Mouse (Mus musculus): Measurements from ENCODE around the gene Nrxn3.

The Nrxn3 gene

GRCm38 (mm10) chr12:89049279-89049678 is 326.6 kb downstream of the Nrxn3 start:
- no peak for DNase-seq (ENCODE audit: low spot score in 2 of 2)

DNA sequence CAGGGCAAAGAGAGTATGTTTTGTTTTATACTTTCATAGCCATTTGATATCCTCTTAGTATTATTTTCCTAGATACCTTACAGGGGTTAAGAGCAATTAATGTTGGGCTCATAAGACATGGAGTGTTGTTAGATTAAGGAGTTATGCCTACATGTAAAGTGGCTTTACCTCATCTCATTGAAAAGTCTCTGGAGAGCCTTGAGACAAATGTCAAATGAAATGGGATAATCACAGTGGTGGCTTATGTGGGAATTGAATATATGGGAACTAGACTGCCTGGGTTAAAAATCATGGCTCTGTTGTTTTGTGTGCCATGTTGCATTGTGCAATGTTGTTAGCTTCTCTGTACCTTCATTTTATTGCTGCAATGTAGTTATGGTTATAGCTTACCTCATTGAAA is 327.0 kb downstream of the Nrxn3 start:
- no peak for DNase-seq (ENCODE audit: low spot score in 2 of 2)

DNA sequence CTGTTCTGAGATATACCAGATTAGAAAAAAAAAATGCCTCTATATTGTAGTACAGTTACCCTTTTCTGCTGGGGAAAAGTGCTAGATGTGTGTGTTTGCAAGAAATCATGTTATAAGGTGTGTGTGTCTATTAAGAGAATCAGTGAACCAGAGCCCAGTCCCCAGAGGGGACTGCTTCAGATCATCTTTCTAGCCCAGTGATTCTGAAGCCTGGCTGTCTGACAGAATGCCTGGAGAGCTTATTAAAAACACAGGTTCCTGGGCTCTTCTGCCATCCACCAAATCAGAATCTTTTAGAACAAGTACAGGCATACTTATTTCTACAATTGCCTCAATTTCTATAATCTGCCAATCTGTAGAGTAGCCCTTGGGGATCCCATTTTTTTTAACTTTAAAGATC is 349.8 kb downstream of the Nrxn3 start:
- no peak for DNase-seq (ENCODE audit: low spot score in 2 of 2)

GRCm38 (mm10) chr12:89073167-89073743 is 350.6 kb downstream of the Nrxn3 start:
- no peak for DNase-seq (ENCODE audit: low spot score in 2 of 2)

DNA sequence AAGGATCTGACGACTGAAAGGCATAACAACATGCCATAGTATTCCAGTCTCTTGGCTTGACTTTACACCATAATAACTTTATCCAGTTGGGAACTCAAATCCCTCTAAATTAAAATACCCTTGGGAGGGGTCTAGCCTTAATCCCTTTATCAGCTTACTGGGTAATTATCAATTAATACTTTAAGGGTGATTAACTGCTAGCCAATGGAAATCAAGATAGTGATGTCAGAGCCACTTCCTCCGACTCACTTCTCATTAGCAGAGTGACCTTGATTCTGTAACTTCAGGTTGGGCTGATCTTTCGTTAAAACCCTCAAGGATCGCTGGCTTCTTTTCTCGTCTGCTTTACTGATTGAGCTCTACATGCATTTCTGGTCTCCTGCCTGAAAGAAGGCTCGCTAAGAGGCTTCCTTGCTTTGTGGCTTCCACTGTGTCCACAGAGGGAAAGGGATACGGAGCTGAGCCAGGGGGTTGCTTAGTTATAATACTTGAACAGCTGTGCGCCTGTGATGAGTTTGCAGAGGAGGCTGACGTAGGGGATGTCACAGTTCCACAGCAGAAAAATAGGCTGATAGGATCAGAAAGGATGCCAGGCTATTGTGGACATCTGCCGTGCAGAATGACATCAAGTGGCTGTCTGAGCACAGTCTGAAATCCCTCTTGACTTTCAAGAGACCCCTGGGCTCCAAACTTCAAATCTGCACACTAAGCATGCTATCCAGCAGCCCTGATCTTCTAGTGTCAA is 352.0 kb downstream of the Nrxn3 start:
- no peak for DNase-seq (ENCODE audit: low spot score in 2 of 2)

- peak in 1 of 2 experiments; percentile 30 for DNase-seq (ENCODE audit: low spot score in 2 of 2)
Measured at GRCm38 (mm10) chr12:89093806-89094479, 371.3 kb downstream of the Nrxn3 start.

- no peak for DNase-seq (ENCODE audit: low spot score in 2 of 2)
Measured at GRCm38 (mm10) chr12:89097561-89097960, 374.9 kb downstream of the Nrxn3 start.

DNA sequence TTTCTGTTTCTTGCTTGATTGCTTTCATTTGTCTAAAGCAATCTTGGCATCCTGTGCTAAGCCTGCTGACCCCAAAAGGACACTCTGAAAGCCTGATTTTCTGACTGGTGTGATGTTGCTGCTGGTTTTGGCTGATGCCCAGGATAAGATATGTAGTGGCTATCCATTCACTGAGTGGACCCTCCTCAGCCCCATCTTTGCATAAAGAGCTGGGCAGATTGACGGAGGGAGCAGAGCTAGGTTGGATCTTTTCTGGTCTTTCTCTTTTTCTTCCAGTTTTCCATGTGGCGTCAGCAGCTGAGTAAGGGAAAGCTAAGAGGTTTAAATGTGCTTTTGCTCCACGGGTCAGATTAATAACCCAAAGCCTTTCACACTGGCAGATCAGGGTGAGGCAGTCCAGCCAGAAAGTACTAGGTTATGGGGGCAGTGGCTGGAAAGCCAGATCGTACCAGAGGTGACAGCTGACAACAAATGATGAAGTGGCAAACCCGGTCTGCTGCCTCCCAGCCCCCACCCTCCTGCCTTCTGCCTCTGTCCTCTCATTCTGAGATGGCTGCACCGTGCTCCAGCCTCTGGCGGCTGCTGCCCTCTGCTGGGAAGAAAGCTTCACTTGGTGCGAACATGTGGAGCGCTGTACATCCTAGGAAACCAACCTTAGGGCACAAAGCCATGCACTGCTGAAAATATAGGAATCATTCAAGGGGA is 383.5 kb downstream of the Nrxn3 start:
- peak; percentile 75 for DNase-seq (ENCODE audit: low spot score in 2 of 2)

- DNase-seq (ENCODE audit: low spot score in 2 of 2) = no peak
Measured at GRCm38 (mm10) chr12:89106881-89107584, 384.4 kb downstream of the Nrxn3 start.

GRCm38 (mm10) chr12:89109779-89110335 is 387.2 kb downstream of the Nrxn3 start:
- no peak for DNase-seq (ENCODE audit: low spot score in 2 of 2)

DNA sequence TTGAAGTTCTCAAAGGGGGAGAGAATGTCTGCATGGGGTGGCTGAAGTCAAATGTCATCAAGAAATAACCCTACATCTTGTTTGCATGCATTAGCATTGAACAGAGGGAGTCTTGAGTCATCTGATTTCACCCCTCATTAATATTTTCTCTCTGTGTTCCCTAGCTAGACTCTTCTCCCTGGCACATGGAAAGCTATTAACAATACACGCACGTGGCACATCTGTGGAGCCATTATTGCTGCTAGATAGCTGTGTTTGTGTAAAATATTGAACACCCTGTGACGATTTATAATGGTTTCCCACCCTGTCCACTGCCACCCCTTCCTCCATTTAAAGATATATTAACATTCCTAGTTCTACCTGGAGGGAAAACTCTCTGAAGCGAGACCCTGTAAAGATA is 405.9 kb downstream of the Nrxn3 start:
- DNase-seq (ENCODE audit: low spot score in 2 of 2) = no peak

- DNase-seq (ENCODE audit: low spot score in 2 of 2) = peak; percentile 32 to 49
Measured at GRCm38 (mm10) chr12:89129139-89129907, 406.6 kb downstream of the Nrxn3 start.

DNA sequence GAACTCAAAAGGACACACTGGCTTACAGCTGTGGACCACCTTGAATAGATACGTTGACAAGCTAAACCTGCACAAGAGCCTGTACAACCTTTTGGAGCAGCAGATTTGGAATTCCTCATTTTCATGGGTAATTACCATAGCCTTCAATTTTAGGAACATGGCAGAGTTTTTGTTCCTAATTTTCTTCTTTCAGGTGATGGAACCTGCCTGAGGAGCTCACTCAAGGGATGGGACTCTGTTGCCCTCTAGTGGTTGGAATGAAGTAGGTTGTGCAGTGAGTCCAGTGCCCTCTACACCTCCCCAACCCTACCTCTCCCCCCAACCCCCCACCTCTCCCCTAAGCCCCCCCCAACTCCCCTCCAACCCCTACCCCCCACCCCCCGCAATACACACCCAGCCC is 411.7 kb downstream of the Nrxn3 start:
- no peak for DNase-seq (ENCODE audit: low spot score in 2 of 2)

DNA sequence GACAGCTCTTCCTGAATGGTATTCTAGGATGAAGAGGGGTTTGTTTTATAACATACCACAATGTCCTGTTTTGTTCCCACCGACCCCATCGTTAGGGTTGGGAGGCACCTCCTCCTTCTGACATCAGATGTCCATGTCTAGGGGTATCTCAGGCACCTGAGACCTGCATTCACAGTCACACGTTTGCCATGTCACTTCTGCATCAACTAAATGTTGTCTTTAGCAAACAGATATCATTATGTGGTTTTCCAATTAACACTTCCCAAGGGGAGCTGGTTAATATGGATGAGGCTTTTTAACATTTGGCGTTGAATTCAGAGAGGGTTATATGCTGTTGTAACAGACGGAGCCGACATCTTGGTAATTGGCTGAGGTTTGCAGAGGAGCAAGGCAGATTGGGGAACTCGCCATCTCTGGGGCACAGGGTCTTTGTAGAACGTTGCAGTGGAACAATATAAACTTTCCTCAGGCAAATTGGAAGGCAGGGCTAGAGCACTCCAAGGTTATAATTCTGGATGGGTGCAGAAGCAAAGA is 412.2 kb downstream of the Nrxn3 start:
- no peak for DNase-seq (ENCODE audit: low spot score in 2 of 2)

DNA sequence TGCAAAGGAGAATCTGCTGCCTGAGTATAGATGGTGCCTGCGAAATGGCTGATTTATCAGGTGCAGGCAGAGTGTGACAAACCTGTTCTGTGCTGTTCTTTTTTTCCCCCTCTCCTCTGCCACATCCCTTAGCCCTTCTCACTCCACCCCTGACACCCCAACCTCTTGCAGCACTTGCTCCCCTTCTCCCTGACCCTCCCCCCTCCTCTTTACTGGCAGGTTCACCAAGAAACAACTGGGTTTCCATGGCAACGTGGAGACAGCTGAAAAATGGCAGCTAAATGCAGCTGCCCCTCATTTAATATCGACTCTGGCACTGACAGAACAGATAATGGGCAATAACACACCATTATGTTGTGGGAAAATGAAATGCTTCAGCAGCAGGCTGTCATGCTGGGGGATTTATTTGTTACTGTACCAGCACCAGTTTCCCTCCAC is 426.3 kb downstream of the Nrxn3 start:
- no peak for DNase-seq (ENCODE audit: low spot score in 2 of 2)

DNA sequence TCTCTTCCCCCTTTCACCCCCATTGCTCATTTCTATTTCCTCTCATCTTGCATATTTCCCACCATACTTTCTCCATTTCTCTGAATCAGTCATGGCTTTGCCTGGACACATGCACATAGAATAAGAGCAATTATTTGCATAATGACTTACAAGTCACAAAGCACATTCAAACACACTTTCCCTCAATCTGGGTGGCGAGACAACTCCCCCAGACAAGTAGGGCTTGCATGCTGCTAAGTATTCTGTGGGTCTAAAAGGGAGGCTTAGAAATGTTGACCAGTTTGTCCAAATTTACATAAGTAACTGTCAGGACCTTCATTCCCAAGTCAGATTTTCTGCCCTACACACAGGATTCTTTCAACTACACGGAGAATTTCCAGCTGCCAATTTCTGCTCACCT is 426.8 kb downstream of the Nrxn3 start:
- no peak for DNase-seq (ENCODE audit: low spot score in 2 of 2)

DNA sequence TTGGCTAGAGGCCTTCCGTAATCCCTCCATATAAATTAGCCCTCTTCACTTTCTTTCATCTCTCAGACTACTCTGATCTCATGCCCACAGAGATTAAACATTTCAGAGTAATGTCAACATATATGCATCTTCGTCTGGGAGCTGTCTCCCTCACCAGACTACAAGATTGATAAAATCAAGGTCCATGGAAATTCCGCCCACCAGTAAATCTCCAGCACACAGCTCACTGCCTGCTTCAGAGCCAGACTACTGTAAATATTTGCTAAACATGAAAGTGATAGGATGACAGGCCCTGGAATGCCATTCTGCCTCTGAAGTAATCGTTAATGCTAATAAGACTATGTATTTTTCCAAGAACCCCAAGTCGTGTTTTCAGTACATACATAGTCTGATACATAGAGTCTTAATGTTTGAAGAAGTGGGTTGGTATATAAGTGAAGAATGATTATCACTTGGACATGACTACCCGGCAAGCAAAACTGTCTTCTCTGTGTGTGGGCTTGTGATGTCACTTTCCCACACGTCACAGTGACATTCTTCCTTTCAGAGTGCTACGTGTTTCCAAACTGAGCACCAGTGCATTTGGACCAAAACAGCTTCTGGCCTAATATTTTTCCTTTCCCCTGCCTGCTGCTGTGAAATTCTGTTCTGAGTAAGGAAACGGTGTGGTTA is 433.5 kb downstream of the Nrxn3 start:
- DNase-seq (ENCODE audit: low spot score in 2 of 2) = no peak

GRCm38 (mm10) chr12:89159353-89159752 is 436.7 kb downstream of the Nrxn3 start:
- DNase-seq (ENCODE audit: low spot score in 2 of 2) = no peak

DNA sequence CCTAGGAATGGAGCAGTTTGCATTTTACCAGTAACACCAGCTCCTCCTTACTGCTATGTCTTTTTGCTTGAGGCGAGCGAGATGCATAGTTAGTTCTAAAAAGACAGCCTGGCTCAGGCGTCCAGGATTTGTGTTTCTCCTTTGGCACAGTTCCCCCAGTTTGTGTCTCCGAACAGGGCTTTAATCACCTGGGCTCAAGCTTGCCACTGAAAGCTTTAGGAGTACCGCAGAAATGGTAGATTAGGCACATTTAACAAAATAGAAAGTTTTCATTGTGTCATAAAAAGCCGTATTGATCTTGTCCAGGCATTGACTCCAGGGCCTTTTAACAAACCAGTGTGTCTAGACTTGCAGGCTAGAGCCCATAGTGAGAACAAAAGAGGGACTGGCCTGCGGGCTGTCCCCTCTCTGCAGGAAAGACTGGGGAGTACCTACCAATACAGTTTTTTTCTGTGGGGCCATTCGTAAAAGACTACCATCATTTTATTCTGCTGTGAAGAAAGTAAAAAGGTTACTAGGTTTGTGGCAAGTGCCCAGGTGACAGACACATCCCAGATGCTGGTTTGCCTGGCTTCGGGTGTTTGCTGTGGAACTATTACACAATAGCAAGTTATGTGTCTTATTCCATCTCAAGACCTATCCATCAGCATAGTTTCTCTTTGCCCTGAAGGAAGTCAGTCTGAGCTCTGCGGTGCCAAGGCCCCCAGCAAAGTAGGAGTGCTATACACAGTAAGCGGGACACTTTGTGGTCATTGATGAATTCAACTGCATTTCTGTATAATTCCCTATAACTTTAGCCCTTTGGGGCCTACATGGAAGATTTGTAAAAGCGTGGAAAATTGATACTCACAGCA is 451.9 kb downstream of the Nrxn3 start:
- DNase-seq (ENCODE audit: low spot score in 2 of 2) = no peak

Measured in frontal cortex, postnatal 25 days (tissue).